In genomic region chr7:67906358-67906757, GRCm38 (mm10) we compare ENCODE assay signal across 16 mouse cellular contexts.
"Had no signal": no experiment of that assay in that cellular context is flagged by ENCODE, and none has a peak within 500 bp of the region (broad histone marks: within the 10 kb centered on the region; RNA-seq: fewer than 3 reads in every experiment).

No protein-coding gene starts in this region.

- H3K4me1 ChIP-seq: midbrain, embryonic 15.5 days had no signal

- H3K9ac ChIP-seq: liver, embryonic 14.5 days; lung, embryonic 14.5 days; midbrain, embryonic 13.5 days; midbrain, embryonic 15.5 days; neural tube, embryonic 13.5 days; neural tube, embryonic 15.5 days; stomach, embryonic 15.5 days had no signal

- H3K9me3 ChIP-seq: midbrain, embryonic 13.5 days; midbrain, embryonic 15.5 days; neural tube, embryonic 13.5 days; neural tube, embryonic 15.5 days; stomach, embryonic 15.5 days had no signal

- H3K36me3 ChIP-seq: midbrain, embryonic 13.5 days; midbrain, embryonic 15.5 days; neural tube, embryonic 13.5 days; neural tube, embryonic 15.5 days; stomach, embryonic 15.5 days had no signal

- H3K27me3 ChIP-seq: midbrain, embryonic 13.5 days; midbrain, embryonic 15.5 days; neural tube, embryonic 13.5 days; neural tube, embryonic 15.5 days; stomach, embryonic 15.5 days had no signal

- ATAC-seq: midbrain, embryonic 13.5 days; midbrain, embryonic 15.5 days had no signal

- DNase-seq: lung, adult 18-20 months; lung, embryonic 14.5 days; lung, postnatal 10 days; lung, postnatal 4 days; right cerebral cortex, postnatal 14 days; thymus, adult 2 months; thymus, postnatal 25 days; thymus, postnatal 4 days had no signal

- H3K27ac ChIP-seq: liver, embryonic 14.5 days; midbrain, embryonic 13.5 days; midbrain, embryonic 15.5 days; neural tube, embryonic 13.5 days; neural tube, embryonic 15.5 days; stomach, embryonic 15.5 days; stomach, postnatal 0 days had no signal

- H3K4me3 ChIP-seq: midbrain, embryonic 13.5 days; midbrain, embryonic 15.5 days; neural tube, embryonic 13.5 days; neural tube, embryonic 15.5 days; stomach, embryonic 15.5 days had no signal

- H3K4me2 ChIP-seq: lung, embryonic 14.5 days; midbrain, embryonic 11.5 days; midbrain, embryonic 13.5 days; midbrain, embryonic 15.5 days; neural tube, embryonic 13.5 days; neural tube, embryonic 15.5 days; stomach, embryonic 15.5 days had no signal
